Mouse (Mus musculus): ENCODE results near the gene Gldc.

Gene Gldc

GRCm38 (mm10) chr19:30158189-30158588 lies 17.0 kb downstream of the Gldc start:
- no peak for DNase-seq (ENCODE audit: low spot score in 2 of 2)

DNA sequence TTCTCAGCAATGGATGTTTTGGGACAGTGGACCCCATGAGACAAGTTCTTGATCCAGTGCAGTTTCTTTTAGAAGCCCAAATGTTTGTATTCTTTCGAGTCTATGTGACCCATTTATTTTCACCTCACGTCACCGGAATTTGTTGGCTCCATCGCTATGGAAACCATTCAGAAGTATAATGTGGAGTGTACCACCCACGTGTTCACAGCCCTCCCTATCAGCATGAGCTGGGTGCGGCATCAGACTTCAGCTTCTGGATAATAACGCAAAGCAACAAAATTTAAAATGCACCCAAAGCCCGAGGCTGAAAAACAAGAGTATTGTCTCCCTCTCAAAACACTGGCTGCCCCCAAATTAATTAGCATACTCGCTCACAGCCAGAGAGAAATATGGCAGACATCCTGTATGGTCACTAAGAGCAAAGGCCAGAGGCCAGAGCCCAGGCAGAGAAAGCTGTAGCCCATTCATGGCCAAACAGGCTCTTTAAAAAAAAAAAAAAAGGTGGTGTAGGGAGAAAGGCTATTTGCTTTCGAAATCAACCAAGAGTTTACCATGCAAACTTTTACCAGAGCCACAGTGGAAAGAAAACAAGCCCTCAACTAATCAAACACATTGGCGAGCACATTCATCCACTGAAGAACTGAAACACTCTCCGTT lies 18.1 kb downstream of the Gldc start:
- DNase-seq (ENCODE audit: low spot score in 2 of 2) = peak; percentile 77 to 85

DNA sequence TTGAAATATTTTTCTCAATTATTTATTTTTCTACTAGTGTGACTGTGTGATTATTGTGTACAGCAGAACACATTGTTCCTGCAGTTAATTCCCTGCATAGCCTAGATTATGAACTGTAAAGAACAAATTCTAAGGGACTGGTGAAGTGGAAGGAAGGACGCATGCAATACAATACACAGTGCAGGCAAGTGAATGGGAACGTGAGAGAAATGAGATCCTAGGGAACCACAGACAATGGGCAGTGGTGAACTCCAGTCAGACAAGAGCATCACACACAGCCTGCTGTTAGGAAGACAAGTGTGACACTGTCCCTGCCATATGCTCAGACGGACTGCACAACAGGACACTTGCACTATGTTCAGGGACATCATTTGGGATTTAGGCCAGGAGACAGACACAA lies 21.5 kb downstream of the Gldc start:
- no peak for DNase-seq (ENCODE audit: low spot score in 2 of 2)

DNA sequence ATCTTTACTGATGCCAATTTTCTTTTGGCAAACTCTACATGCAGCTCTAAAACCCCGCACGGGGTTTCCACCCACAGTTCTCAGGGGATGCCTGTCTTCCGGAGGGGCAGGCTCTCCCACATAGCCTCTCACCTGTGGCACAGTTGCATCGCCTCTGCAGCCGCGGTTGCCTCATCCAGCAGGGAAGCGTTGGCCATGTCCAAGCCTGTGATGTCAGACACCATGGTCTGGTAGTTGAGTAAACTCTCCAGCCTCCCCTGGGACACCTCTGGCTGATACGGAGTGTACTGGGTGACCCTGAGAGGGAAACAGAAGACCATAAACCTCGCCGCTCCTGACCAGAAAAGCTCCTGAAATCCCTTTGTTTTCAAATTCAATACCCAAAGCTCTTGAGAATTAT lies 23.9 kb downstream of the Gldc start:
- no peak for DNase-seq (ENCODE audit: low spot score in 2 of 2)

GRCm38 (mm10) chr19:30149238-30149805 lies 25.9 kb downstream of the Gldc start:
- no peak for DNase-seq (ENCODE audit: low spot score in 2 of 2)

GRCm38 (mm10) chr19:30147306-30147705 lies 27.9 kb downstream of the Gldc start:
- no peak for DNase-seq (ENCODE audit: low spot score in 2 of 2)

DNA sequence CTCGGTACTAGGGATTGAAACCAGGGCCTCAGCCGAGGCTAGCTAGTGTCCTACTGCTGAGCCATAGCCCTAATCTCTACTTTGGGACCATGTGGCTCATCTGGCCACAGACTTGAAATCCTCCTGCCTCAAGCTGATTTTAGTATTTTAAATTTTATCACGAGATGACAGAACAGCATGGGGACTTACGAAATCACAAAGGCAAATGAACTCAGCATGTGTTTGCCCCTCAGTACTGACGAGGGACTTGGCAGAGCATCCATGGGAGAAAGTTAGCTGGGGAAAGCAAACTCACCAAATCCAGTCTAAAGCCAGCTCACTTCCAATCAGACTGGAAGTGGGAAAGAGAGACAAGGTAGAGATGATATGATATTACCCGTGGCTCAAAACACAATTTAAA lies 28.5 kb downstream of the Gldc start:
- no peak for DNase-seq (ENCODE audit: low spot score in 2 of 2)

GRCm38 (mm10) chr19:30145106-30145505 lies 30.1 kb downstream of the Gldc start:
- DNase-seq (ENCODE audit: low spot score in 2 of 2) = no peak

GRCm38 (mm10) chr19:30136308-30136707 lies 38.9 kb downstream of the Gldc start:
- DNase-seq (ENCODE audit: low spot score in 2 of 2) = no peak

DNA sequence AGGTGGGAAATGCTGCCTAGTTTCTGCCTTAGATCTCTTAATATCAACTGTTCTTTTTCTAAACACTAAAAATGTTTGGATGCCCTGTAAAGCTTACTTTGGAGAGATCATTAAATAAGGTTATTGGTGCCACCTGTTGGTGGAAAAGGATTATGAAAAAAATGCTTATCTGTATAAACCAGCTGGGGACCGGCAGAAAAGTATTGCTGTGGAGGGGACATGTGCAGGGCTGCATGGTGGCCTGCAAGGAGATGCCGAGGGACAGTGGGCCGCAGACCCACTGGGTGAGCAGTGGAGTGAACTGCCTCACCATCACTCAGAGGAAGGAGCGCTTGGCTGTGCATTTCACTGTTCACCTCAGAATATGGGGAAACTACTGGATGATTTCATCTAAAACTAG lies 47.1 kb downstream of the Gldc start:
- no peak for DNase-seq (ENCODE audit: low spot score in 2 of 2)

GRCm38 (mm10) chr19:30125670-30126059 lies 49.6 kb downstream of the Gldc start:
- no peak for DNase-seq (ENCODE audit: low spot score in 2 of 2)

- no peak for DNase-seq (ENCODE audit: low spot score in 2 of 2)
Measured at GRCm38 (mm10) chr19:30124999-30125669, 50.1 kb downstream of the Gldc start.

- DNase-seq (ENCODE audit: low spot score in 2 of 2) = peak; percentile 62 to 66
Measured at GRCm38 (mm10) chr19:30118344-30119312, 56.6 kb downstream of the Gldc start.

DNA sequence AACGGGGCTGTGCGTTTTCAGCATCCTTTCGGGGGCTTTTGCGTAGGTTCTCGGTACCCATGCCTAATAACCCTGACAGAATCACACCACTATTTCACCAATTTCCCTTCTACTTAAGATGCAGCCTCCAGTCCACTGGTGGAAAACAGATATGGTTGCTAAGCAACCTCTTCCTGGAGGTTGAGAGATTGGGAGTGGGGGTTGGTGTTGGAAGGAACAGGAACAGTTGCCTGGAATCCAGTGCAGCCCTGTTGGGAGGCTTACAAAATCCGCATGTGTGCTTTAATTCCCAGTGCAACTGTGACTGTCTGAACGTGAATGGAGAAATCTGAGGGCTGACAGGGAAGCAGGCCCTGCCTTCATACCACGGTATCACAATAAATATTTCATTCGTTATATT lies 57.5 kb downstream of the Gldc start:
- DNase-seq (ENCODE audit: low spot score in 2 of 2) = peak; percentile 79 to 88

- no peak for DNase-seq (ENCODE audit: low spot score in 2 of 2)
Measured at GRCm38 (mm10) chr19:30117241-30117640, 58.0 kb downstream of the Gldc start.

GRCm38 (mm10) chr19:30115606-30116005 lies 59.6 kb downstream of the Gldc start:
- no peak for DNase-seq (ENCODE audit: low spot score in 2 of 2)

GRCm38 (mm10) chr19:30114919-30115441 lies 60.2 kb downstream of the Gldc start:
- DNase-seq (ENCODE audit: low spot score in 2 of 2) = no peak

DNA sequence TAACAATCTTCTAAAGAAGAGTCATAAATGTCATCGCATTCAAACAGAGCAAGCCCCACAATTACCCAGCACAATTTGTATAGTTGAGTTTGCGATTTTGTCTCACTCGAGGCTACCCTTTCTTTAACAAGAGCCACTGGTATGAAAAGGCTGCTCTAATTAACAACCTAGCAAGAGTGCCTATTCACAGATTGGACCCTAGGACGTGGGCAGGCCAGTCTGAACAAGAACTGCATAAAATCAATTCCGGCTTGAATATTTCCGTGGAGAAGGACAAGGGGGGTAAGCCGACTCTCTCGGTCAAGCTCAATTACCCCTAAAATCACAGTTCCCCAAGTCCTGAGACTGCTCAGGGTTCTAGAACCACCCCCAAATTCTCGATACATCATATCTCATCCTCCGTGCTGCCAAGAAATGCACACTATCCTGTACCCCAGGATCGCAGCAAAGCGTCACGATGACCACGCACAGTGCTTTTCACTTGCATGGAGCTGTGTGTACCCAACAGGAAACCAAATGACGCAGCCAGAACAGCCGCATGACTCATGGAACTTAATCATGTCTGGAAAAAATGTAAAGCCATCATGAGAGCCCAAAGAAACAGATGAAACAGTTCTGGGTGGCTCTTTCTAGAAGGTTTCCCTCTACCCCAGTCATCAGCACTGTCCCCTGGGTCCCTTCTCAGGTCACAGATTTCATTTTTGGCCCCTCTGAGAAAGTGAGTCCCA lies 62.1 kb downstream of the Gldc start:
- no peak for DNase-seq (ENCODE audit: low spot score in 2 of 2)

GRCm38 (mm10) chr19:30111421-30111820 lies 63.8 kb downstream of the Gldc start:
- DNase-seq (ENCODE audit: low spot score in 2 of 2) = no peak

GRCm38 (mm10) chr19:30109122-30109521 lies 66.1 kb downstream of the Gldc start:
- DNase-seq (ENCODE audit: low spot score in 2 of 2) = peak; percentile 62 to 74

GRCm38 (mm10) chr19:30108616-30109015 lies 66.6 kb downstream of the Gldc start:
- DNase-seq (ENCODE audit: low spot score in 2 of 2) = no peak
